Mouse (Mus musculus): ENCODE results near the gene Srcin1. TPM values are rescaled to one million over a fixed set of nuclear protein-coding genes. Genes with fewer than 3 reads are reported as not detected.

Gene Srcin1
- total and polyA plus RNA-seq, 2 experiments from 2014 or later, result not detected

DNA sequence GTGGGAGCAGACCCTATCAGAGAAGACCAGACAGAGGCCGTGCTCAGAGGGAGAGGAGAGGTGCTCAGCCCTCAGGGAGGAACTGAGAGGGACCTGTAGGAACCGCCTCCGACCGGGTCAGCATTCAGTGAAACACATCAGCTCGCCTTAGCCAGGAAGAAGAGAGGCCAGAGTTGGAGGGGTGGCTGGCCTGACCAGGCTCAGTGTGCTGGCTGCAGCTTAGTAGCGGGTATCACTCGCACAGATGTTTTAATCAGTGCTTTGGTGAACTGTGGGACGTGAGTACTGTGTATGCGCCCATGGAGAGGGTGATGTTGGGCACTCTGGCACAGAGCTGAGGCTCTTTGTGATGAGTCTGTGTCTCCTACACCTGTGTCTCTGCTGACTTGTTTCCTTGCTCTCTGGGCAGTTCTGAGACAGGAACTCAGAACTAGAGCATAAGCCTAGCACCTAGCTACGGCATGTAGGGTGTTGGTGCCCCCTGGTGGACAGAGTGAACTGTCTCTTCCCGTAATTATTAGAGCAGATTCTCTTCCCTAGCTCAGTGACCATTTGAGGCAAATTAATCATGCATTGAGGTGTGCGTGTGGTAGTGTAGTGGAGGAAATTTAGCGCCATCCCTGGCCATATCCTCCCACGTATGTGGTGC, 107.2 kb downstream of the Srcin1 start:
- H3K9me3 ChIP-seq (replicated peaks; ENCODE audit: control insufficient read depth, low read length), result no peaks in the 10 kb centered on the region
- peak; percentile 90 for DNase-seq (ENCODE audit: low spot score)
- no peaks in the 10 kb centered on the region for H3K27me3 ChIP-seq (ENCODE audit: control insufficient read depth, insufficient read depth, low read length)
- no peak for TF ChIP-seq EP300 (IDR thresholded peaks at IDR 0.05; ENCODE audit: low read depth)
- TF ChIP-seq CTCF (IDR thresholded peaks at IDR 0.05; ENCODE audit: low read depth), result peak; percentile 99
- H3K4me3 ChIP-seq (ENCODE audit: low read depth, low read length), result no peak overlapping the region
- peaks cover 89% of the 10 kb centered on the region for H3K36me3 ChIP-seq (replicated peaks; ENCODE audit: control insufficient read depth, insufficient read depth, low read length)
- H3K4me2 ChIP-seq (ENCODE audit: low read depth, low read length), result no peak overlapping the region
- no peak overlapping the region for H3K9ac ChIP-seq (replicated peaks; ENCODE audit: low read depth, low read length)
- H3K4me1 ChIP-seq (ENCODE audit: control insufficient read depth, insufficient read depth), result no peaks in the 10 kb centered on the region
- no peak overlapping the region for H3K27ac ChIP-seq (ENCODE audit: low read depth)
- 50% methylated on average over 14 of the region's 14 CpGs for WGBS
- peak; percentile 65; the same call in 1 of the 2 replicates for ATAC-seq (ENCODE audit: insufficient read depth, low read depth)

GRCm38 (mm10) chr11:97466444-97467160, 109.4 kb downstream of the Srcin1 start:
- TF ChIP-seq EP300 (IDR thresholded peaks at IDR 0.05; ENCODE audit: low read depth), result no peak
- TF ChIP-seq CTCF (IDR thresholded peaks at IDR 0.05; ENCODE audit: low read depth), result no peak
- no peaks in the 10 kb centered on the region for H3K4me1 ChIP-seq (ENCODE audit: control insufficient read depth, insufficient read depth)
- H3K27ac ChIP-seq (ENCODE audit: low read depth), result no peak overlapping the region
- DNase-seq (ENCODE audit: low spot score) (no peak), ATAC-seq (ENCODE audit: insufficient read depth, low read depth) (no peak; the same call in 1 of the 2 replicates)
- H3K4me2 ChIP-seq (ENCODE audit: low read depth, low read length), result no peak overlapping the region
- H3K36me3 ChIP-seq (replicated peaks; ENCODE audit: control insufficient read depth, insufficient read depth, low read length), result peaks cover 89% of the 10 kb centered on the region
- H3K9me3 ChIP-seq (replicated peaks; ENCODE audit: control insufficient read depth, low read length), result no peaks in the 10 kb centered on the region
- no peak overlapping the region for H3K4me3 ChIP-seq (ENCODE audit: low read depth, low read length)
- H3K27me3 ChIP-seq (ENCODE audit: control insufficient read depth, insufficient read depth, low read length), result no peaks in the 10 kb centered on the region
- WGBS, result 67% methylated on average over 10 of the region's 10 CpGs
- no peak overlapping the region for H3K9ac ChIP-seq (replicated peaks; ENCODE audit: low read depth, low read length)

GRCm38 (mm10) chr11:97465957-97466356, 110.0 kb downstream of the Srcin1 start:
- WGBS, result 82% methylated on average over 12 of the region's 12 CpGs
- TF ChIP-seq EP300 (IDR thresholded peaks at IDR 0.05; ENCODE audit: low read depth) (no peak), CTCF (IDR thresholded peaks at IDR 0.05; ENCODE audit: low read depth) (no peak)

GRCm38 (mm10) chr11:97463991-97464390, 112.0 kb downstream of the Srcin1 start:
- no peak for ATAC-seq (ENCODE audit: insufficient read depth, low read depth)

More at GRCm38 (mm10) chr11:97465957-97466356, 110.0 kb downstream of the Srcin1 start:
- no peaks in the 10 kb centered on the region for H3K4me1 ChIP-seq (ENCODE audit: control insufficient read depth, insufficient read depth)
- DNase-seq (ENCODE audit: low spot score) (no peak), ATAC-seq (ENCODE audit: insufficient read depth, low read depth) (no peak)
- no peaks in the 10 kb centered on the region for H3K9me3 ChIP-seq (replicated peaks; ENCODE audit: control insufficient read depth, low read length)
- H3K36me3 ChIP-seq (replicated peaks; ENCODE audit: control insufficient read depth, insufficient read depth, low read length), result peaks cover 89% of the 10 kb centered on the region
- no peaks in the 10 kb centered on the region for H3K27me3 ChIP-seq (ENCODE audit: control insufficient read depth, insufficient read depth, low read length)
- H3K9ac ChIP-seq (replicated peaks; ENCODE audit: low read depth, low read length), result no peak overlapping the region
- no peak overlapping the region for H3K27ac ChIP-seq (ENCODE audit: low read depth)
- H3K4me3 ChIP-seq (ENCODE audit: low read depth, low read length), result no peak overlapping the region
- no peak overlapping the region for H3K4me2 ChIP-seq (ENCODE audit: low read depth, low read length)

DNA sequence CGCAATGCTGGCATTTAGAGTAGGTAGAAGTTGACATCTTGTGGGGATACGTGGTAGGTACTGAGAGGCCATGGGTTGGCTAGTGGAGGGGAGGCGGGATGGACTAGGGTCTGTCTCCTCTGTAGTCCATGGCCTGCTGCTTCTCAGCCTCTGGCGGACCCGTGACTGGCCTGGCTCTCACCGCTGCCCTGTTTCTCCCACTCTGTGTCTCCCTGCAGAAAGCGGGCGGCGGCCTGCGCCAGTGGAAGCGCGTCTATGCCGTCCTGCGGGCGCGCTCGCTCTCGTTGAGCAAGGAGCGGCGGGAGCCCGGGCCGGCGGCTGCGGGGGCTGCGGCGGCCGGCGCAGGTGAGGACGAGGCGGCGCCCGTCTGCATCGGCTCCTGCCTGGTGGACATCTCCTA, 112.8 kb downstream of the Srcin1 start:
- H3K4me1 ChIP-seq (ENCODE audit: control insufficient read depth, insufficient read depth), result no peaks in the 10 kb centered on the region
- H3K36me3 ChIP-seq (replicated peaks; ENCODE audit: control insufficient read depth, insufficient read depth, low read length), result peaks cover 94% of the 10 kb centered on the region
- WGBS, result 75% methylated on average over 32 of the region's 33 CpGs
- no peak for ATAC-seq (ENCODE audit: insufficient read depth, low read depth)
- no peak for DNase-seq (ENCODE audit: low spot score)
- H3K4me2 ChIP-seq (ENCODE audit: low read depth, low read length), result no peak overlapping the region
- TF ChIP-seq EP300 (IDR thresholded peaks at IDR 0.05; ENCODE audit: low read depth), result no peak
- TF ChIP-seq CTCF (IDR thresholded peaks at IDR 0.05; ENCODE audit: low read depth), result no peak
- H3K9ac ChIP-seq (replicated peaks; ENCODE audit: low read depth, low read length), result no peak overlapping the region
- H3K4me3 ChIP-seq (ENCODE audit: low read depth, low read length), result no peak overlapping the region
- no peak overlapping the region for H3K27ac ChIP-seq (ENCODE audit: low read depth)
- H3K9me3 ChIP-seq (replicated peaks; ENCODE audit: control insufficient read depth, low read length), result no peaks in the 10 kb centered on the region
- H3K27me3 ChIP-seq (ENCODE audit: control insufficient read depth, insufficient read depth, low read length), result no peaks in the 10 kb centered on the region

More at GRCm38 (mm10) chr11:97463991-97464390, 112.0 kb downstream of the Srcin1 start:
- Histone ChIP-seq H3K27me3 (ENCODE audit: control insufficient read depth, insufficient read depth, low read length) (no peaks in the 10 kb centered on the region), H3K9ac (replicated peaks; ENCODE audit: low read depth, low read length) (no peak overlapping the region), H3K4me3 (ENCODE audit: low read depth, low read length) (no peak overlapping the region), H3K27ac (ENCODE audit: low read depth) (no peak overlapping the region), H3K36me3 (replicated peaks; ENCODE audit: control insufficient read depth, insufficient read depth, low read length) (peaks cover 89% of the 10 kb centered on the region), H3K4me2 (ENCODE audit: low read depth, low read length) (no peak overlapping the region), H3K9me3 (replicated peaks; ENCODE audit: control insufficient read depth, low read length) (no peaks in the 10 kb centered on the region), H3K4me1 (ENCODE audit: control insufficient read depth, insufficient read depth) (no peaks in the 10 kb centered on the region)
- no peak for DNase-seq (ENCODE audit: low spot score)
- TF ChIP-seq EP300 (IDR thresholded peaks at IDR 0.05; ENCODE audit: low read depth) (no peak), CTCF (IDR thresholded peaks at IDR 0.05; ENCODE audit: low read depth) (no peak)
- WGBS, result 85% methylated on average over 4 of the region's 4 CpGs

Data from heart, postnatal 0 days (tissue).